Mouse (Mus musculus) forebrain, postnatal 0 days (tissue): ENCODE measurements around the gene Cd47. TPM values are rescaled to one million over a fixed set of nuclear protein-coding genes. Genes with fewer than 3 reads are reported as not detected.

Experiments used
- ATAC-seq: fragments of 200-750 bp; cut with Nextera tagmentation; 2 replicates; pipeline ENCODE4 v1.8.0; 2017; ENCODE audit warnings: mild to moderate bottlenecking, moderate library complexity
- DNase-seq: peaks from one replicate; pipeline ENCODE4 v3.0.0-alpha.2; 2015
- H3K27ac ChIP-seq: fragments of 300-500 bp; sonication (generic); 2 replicates; pipeline ENCODE4 v1.5.1; 2014; ENCODE audit warnings: low read depth, mild to moderate bottlenecking, antibody characterized with exemption, low read length, moderate library complexity, mixed read lengths
- H3K27me3 ChIP-seq: fragments of 300-500 bp; sonication (generic); 2 replicates; pipeline ENCODE4 v1.6.1; 2014; ENCODE audit warnings: mild to moderate bottlenecking, low read length, mixed read lengths; ENCODE audit not compliant: insufficient read depth
- H3K36me3 ChIP-seq: fragments of 300-500 bp; sonication (generic); 2 replicates; pipeline ENCODE4 v1.6.1; 2014; ENCODE audit warnings: mild to moderate bottlenecking, moderate library complexity; ENCODE audit not compliant: insufficient read depth
- H3K4me1 ChIP-seq: fragments of 300-500 bp; sonication (generic); 2 replicates; pipeline ENCODE4 v1.6.1; 2014; ENCODE audit warnings: antibody characterized with exemption; ENCODE audit not compliant: insufficient read depth
- H3K4me2 ChIP-seq: fragments of 300-500 bp; sonication (generic); 2 replicates; pipeline ENCODE4 v1.6.1; 2014; ENCODE audit warnings: low read depth, mild to moderate bottlenecking, moderate library complexity
- H3K4me3 ChIP-seq: fragments of 300-500 bp; sonication (generic); 2 replicates; pipeline ENCODE4 v1.5.1; 2014; ENCODE audit warnings: low read depth, low read length, mixed read lengths
- H3K9ac ChIP-seq: fragments of 300-500 bp; sonication (generic); 2 replicates; pipeline ENCODE4 v1.6.1; 2014; ENCODE audit warnings: mild to moderate bottlenecking
- H3K9me3 ChIP-seq: fragments of 300-500 bp; sonication (generic); 2 replicates; pipeline ENCODE4 v1.6.1; 2016; ENCODE audit warnings: low read length
- CTCF ChIP-seq: sonication (generic); IDR thresholded peaks from 2 replicates; pipeline ENCODE4 v1.5.1; 2016; ENCODE audit warnings: antibody characterized with exemption, control low read depth, low read depth
- WGBS: fragments of 180-500 bp; shearing (Covaris S2); extraction: QIAGEN DNeasy Blood & Tissue Kit; methylation state at CpG from one replicate; pipeline ENCODE4 v1.1.7; 2014; 5-methylcytosine and 5-hydroxymethylcytosine counted together
- polyA plus RNA-seq: library from polyadenylated mRNA; unstranded; fragments of >200 nt; fragmentation: Nextera tagmentation; extraction: Ambion mirVana; gene quantifications from 2 replicates; pipeline ENCODE4 v1.2.1, GENCODE M21; 2015
- total RNA-seq: library from RNA; depleted of rRNA; stranded (reverse); fragments of >200 nt; gene quantifications from 2 replicates; pipeline ENCODE4 v1.2.3, GENCODE M21; 2014

Gene Cd47
- total and polyA plus RNA-seq, 2 experiments from 2014 or later = 47.3 to 210 TPM

DNA sequence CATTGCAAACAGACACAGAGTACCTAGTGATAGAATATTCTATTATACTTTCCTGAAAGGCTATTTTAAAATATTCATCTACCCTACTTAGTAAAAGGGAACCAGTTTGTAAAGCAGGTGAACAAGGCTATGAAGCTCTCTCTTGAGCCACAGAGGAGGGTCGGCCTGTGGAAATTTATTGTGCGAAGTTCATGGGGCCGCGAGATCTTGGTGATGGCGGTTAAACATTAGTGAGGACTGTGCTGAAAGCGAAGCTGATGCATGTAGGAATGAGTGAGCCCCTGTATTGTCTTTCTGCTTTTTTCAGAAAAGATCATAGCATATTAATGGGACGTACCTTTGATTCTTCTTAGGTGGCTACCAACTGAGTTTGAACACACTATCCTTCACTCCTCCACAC lies 147.3 kb downstream of the Cd47 start:
- ATAC-seq = no peak
- H3K27ac ChIP-seq = no peak overlapping the region
- 96% methylated on average over 7 of the region's 7 CpGs for WGBS

DNA sequence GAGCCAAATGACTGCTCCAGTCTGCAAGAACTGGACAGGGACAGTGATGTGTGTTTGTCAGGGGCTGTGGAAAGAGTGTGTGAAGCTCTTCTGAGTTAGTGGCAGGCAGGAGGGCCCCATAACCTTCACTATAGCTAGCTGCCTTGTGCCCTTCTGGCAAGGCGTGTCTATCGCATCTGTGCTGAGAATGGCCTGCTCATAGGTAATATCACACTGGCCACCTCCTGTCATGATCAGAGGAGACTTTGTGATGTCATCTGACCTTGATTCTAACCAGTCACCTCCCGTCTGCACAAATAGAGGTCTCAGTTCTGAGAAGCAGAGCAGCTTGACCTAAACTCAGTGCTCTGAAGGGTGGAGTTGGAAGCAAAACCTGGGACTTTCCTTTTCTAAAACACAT lies 148.0 kb downstream of the Cd47 start:
- H3K9ac ChIP-seq = no peak overlapping the region
- no peak for ATAC-seq
- WGBS = 90% methylated on average over 3 of the region's 3 CpGs

More for the DNA sequence above, 147.3 kb downstream of the Cd47 start:
- H3K4me2 ChIP-seq = no peak overlapping the region
- no peaks in the 10 kb centered on the region for H3K27me3 ChIP-seq
- H3K4me1 ChIP-seq = no peaks in the 10 kb centered on the region
- H3K36me3 ChIP-seq = no peaks in the 10 kb centered on the region
- no peak for DNase-seq
- H3K9ac ChIP-seq = no peak overlapping the region
- no peak for TF ChIP-seq CTCF
- H3K9me3 ChIP-seq = no peaks in the 10 kb centered on the region
- H3K4me3 ChIP-seq = no peak overlapping the region

DNA sequence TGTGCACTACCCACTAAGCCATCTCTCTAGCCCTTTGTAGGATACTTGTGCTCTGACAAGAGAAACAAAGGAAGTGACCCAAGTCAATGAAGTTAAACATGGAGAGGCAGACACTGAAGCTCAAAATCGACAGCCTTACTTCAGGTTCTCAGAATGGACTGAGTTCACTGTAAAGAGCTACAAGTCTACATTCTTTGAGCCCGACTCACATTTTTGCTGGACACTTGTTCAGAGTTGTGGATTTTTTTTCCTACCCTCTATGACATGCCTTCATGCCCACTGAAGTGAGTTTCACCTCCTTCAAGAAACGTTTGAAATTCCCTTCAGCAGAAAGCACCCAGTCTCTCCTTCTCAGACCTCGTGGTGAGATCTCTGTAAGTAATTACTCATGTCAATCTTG lies 148.9 kb downstream of the Cd47 start:
- Histone ChIP-seq H3K9ac (no peak overlapping the region), H3K4me3 (no peak overlapping the region), H3K4me2 (no peak overlapping the region), H3K4me1 (no peaks in the 10 kb centered on the region), H3K9me3 (no peaks in the 10 kb centered on the region), H3K27ac (no peak overlapping the region), H3K36me3 (no peaks in the 10 kb centered on the region), H3K27me3 (no peaks in the 10 kb centered on the region)
- DNase-seq (no peak), ATAC-seq (no peak)
- WGBS = 75% methylated on average over 4 of the region's 4 CpGs
- TF ChIP-seq CTCF = no peak

More for the DNA sequence above, 148.0 kb downstream of the Cd47 start:
- Histone ChIP-seq H3K4me1 (no peaks in the 10 kb centered on the region), H3K36me3 (no peaks in the 10 kb centered on the region), H3K9me3 (no peaks in the 10 kb centered on the region), H3K4me3 (no peak overlapping the region), H3K27me3 (no peaks in the 10 kb centered on the region), H3K4me2 (no peak overlapping the region), H3K27ac (no peak overlapping the region)
- DNase-seq = no peak
- no peak for TF ChIP-seq CTCF

DNA sequence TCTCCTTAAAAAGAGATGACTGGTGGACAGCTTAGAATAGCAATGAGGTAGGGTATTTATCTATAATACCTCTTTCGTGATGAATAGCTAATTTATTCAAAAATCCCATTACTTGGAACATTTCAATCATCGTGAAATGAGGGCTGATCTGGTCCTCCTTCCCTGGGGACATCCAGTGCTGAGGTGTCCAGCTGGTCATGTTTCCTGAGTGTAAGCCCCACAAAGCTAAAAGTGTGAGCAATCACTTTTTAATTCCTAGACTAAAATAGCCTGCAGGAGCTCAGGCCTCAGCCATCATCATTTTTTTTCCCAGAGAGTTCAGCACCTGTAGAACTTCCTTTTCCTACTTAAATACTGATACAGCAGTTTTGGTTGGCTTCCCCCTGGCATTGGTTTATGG lies 150.0 kb downstream of the Cd47 start:
- H3K4me1 ChIP-seq = no peaks in the 10 kb centered on the region
- DNase-seq = no peak
- WGBS = 54% methylated on average over 2 of the region's 2 CpGs

DNA sequence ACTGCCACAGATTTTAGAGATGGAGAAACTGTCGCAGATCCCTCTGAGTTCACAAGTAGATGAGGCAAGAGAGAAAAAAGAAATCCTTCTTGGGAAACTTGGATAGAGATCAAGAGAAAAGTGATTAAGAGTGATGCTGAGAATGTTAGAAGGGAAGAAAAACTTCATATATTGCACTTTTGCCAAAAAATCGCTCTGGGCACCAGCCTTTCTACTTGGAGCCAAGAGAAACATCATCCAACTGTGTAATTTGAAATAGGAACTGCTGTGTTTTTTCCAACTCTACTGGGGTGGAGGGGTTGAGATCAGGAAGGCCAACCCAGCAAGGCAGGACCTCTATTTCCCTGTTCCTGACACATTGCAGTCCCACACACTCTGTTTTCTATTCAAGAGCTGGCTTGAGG lies 151.0 kb downstream of the Cd47 start:
- Histone ChIP-seq H3K4me1 (no peaks in the 10 kb centered on the region), H3K9me3 (no peaks in the 10 kb centered on the region), H3K36me3 (no peaks in the 10 kb centered on the region), H3K9ac (no peak overlapping the region), H3K27ac (no peak overlapping the region), H3K4me3 (no peak overlapping the region), H3K4me2 (no peak overlapping the region), H3K27me3 (no peaks in the 10 kb centered on the region)
- peak; percentile 71 for ATAC-seq
- WGBS = 69% methylated on average over 2 of the region's 2 CpGs
- peak; percentile 66 for DNase-seq
- TF ChIP-seq CTCF = no peak

More for the DNA sequence above, 150.0 kb downstream of the Cd47 start:
- no peak overlapping the region for H3K4me2 ChIP-seq
- no peaks in the 10 kb centered on the region for H3K36me3 ChIP-seq
- H3K27me3 ChIP-seq = no peaks in the 10 kb centered on the region
- no peak overlapping the region for H3K4me3 ChIP-seq
- TF ChIP-seq CTCF = no peak
- H3K9me3 ChIP-seq = no peaks in the 10 kb centered on the region
- no peak overlapping the region for H3K9ac ChIP-seq
- no peak for ATAC-seq
- no peak overlapping the region for H3K27ac ChIP-seq

DNA sequence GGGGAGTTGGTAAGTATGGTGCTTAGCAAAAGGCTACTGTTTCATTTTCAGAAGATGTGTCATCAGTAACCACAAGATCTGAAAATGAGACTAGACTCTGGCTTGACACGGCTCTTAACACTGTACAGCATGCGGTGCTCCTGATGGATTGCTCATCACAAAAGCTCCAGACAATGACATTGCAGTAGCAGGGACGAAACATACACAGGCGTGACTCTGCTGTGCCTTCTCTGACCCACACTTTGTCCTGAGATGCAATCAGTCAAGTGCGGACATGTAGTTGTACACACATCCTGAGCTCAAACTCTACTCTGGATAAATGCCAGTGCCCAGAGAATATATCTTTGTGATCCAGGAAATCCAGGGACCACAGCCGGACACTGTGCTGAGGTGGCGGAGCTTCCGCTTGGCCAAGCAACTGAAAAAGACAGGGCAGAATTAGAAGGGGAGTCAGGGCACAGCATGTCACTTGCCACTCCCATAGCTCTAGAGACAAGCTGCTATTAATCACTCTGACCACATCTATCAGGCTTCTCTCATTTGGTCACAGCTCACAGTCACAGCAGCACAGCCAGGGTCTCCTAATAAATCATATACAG lies 151.7 kb downstream of the Cd47 start:
- peak; percentile 32; the same call in 1 of the 2 replicates for ATAC-seq
- no peaks in the 10 kb centered on the region for H3K4me1 ChIP-seq
- TF ChIP-seq CTCF = no peak
- H3K4me3 ChIP-seq = no peak overlapping the region
- H3K36me3 ChIP-seq = no peaks in the 10 kb centered on the region
- no peak overlapping the region for H3K27ac ChIP-seq
- H3K27me3 ChIP-seq = no peaks in the 10 kb centered on the region
- no peak for DNase-seq
- H3K9me3 ChIP-seq = no peaks in the 10 kb centered on the region
- no peak overlapping the region for H3K9ac ChIP-seq
- 78% methylated on average over 8 of the region's 8 CpGs for WGBS
- H3K4me2 ChIP-seq = no peak overlapping the region

DNA sequence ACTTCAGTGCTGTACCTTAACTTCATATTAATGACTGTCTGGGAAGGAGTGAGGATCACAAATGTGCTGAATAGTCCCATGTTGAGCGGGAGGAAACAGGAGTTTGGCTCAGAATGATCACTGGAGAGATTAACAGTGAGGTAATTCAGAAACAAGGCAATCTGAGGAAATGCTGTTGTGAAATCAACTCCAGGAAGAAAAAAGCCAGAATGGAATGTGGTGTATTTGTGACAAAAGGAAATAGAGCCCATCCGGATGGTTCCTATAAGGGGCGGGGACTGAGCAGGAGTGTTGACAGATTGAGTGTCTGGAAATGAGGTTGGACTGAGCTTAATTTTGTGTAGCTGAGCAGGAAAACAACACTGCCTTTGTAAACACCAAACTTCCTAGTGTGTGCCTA lies 153.5 kb downstream of the Cd47 start:
- no peaks in the 10 kb centered on the region for H3K36me3 ChIP-seq
- no peak for DNase-seq
- 60% methylated on average over 3 of the region's 3 CpGs for WGBS
- H3K27ac ChIP-seq = no peak overlapping the region
- ATAC-seq = no peak
- H3K27me3 ChIP-seq = no peaks in the 10 kb centered on the region
- no peaks in the 10 kb centered on the region for H3K4me1 ChIP-seq
- no peak overlapping the region for H3K9ac ChIP-seq
- H3K4me2 ChIP-seq = no peak overlapping the region
- no peaks in the 10 kb centered on the region for H3K9me3 ChIP-seq
- no peak overlapping the region for H3K4me3 ChIP-seq
- no peak for TF ChIP-seq CTCF
